Mouse (Mus musculus): Measurements from ENCODE around the gene Tex38.

Tex38 gene

GRCm38 (mm10) chr4:115780918-115781317, at the start of gene Tex38:
TSS of gene Tex38 (minus strand) at chr4:115781018.
- in situ Hi-C loops (cut with MseI, MboI), result no loop called here

DNA sequence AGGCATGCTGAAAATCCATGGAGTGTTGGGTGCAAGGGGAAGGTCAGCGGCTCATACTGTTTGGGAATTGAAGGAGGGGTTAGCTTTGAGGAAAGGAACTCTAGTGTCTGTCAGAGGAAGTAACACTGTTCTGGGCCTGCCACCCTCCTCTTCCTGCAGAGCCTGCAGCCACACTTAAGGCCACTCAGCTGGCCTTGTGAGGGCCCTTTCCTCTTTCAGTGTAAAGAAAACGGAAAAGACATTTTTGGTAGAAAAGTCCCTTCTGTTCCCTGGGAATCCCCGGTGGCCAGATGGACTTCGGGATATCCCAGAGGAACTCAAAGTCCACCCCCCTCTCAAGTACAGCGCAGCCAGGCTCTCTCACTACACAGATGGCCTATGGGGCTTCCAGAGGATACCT, 49.7 kb upstream of the Tex38 start:
- in situ Hi-C loops (cut with MseI, MboI), result no loop called here

DNA sequence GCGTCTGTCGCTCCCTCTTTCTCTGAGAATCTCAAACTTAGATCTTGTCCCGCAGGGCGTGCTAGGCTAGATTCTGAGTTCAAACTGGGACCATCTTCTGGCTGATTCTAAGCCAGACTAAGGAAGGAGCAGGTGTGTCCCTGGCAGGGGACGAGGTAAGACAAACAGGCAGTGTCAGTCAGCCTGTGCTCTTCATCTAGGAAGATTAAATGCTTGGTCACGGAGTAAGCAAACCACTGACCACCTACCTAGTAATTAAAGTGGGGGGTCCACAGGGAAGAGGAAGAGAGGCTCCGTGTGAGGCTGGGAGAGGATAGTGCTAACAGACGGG, 47.7 kb upstream of the Tex38 start:
- in situ Hi-C loops (cut with MseI, MboI), result no loop called here

DNA sequence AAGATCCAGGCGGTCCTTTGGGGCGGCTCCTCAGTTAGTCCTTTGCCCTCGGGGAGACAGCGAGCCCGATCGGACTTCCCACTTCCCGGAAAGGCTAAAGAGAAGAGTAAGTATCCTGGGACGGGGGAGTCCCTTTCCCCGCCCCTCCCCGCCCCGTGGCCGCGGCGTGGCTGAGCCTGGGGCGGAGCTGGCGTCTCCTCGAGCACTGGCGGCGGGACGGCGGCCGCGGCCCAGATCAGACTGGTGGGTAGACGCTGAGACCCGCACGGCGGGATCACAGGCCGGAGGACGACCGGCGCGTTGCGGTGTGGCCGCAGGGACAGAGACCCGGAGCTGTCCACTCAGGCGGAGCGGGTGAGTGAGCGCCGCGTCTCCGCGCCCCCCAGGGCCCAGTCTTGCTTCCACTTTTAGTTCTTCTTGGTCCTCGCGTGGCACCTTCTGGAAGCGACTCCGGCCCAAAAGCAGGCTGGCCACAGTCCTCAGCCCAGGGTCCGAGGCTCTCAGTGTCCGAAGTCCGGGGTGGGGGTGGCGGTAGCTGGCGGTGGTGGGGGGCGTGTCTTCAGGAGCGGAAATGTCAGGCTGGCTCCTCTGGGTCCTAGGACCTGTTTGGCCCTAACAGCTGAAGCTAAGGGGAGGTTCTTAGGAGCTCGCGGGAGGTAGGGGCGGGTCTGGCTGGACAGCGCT, 47.2 kb upstream of the Tex38 start, which contains the start of gene Mob3c:
TSS of gene Mob3c (plus strand) at position 205 of the 684 bp plus-strand sequence.
- in situ Hi-C loops (cut with MseI, MboI), result no loop called here

DNA sequence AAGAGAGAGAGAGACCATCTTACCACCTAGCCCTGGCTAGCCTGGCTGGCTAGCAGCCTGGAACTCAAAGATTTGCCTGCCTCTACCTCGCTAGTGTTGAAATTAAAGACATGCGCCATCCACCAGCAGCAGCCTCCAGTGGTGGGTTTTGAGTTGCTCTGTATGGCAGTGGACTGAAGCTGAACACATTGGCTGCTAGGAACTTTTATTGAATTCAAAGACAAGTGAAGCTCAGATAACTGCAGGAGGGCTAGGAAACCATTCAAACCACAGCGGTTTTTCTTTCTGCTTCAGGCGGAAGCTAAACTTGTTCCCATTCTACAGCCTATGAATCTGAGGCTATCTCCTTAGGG, 46.7 kb upstream of the Tex38 start:
- in situ Hi-C loops (cut with MseI, MboI), result no loop called here

- in situ Hi-C loops (cut with MseI, MboI), result no loop called here
Measured at GRCm38 (mm10) chr4:115827066-115827465, 46.2 kb upstream of the Tex38 start.

- in situ Hi-C loops (cut with MseI, MboI), result no loop called here
Measured at GRCm38 (mm10) chr4:115825271-115825670, 44.5 kb upstream of the Tex38 start.

- in situ Hi-C loops (cut with MseI, MboI), result no loop called here
Measured at GRCm38 (mm10) chr4:115824178-115824577, 43.4 kb upstream of the Tex38 start.

GRCm38 (mm10) chr4:115821928-115822327, 41.1 kb upstream of the Tex38 start:
- in situ Hi-C loops (cut with MseI, MboI), result no loop called here

GRCm38 (mm10) chr4:115821431-115821830, 40.6 kb upstream of the Tex38 start:
- in situ Hi-C loops (cut with MseI, MboI), result no loop called here

GRCm38 (mm10) chr4:115820944-115821343, 40.1 kb upstream of the Tex38 start:
- in situ Hi-C loops (cut with MseI, MboI), result no loop called here

DNA sequence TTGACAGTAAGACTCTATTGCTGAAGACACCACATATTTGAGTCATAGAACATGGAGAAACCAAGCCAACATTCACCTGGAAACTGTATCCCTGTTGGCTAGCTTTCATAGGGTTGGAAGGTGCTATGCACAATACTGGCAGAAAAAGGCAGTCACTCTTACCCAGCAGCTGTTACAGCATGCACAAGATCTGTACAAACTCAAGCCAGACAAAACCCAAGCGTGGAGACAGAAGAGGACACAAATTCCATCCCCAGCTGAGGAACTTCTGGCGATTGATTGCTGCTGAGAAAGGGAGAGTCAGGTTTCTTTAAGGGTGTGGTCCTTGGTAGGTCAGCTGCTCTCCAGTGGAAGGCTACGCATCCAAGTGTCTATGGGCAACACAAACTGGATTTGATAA, 39.4 kb upstream of the Tex38 start:
- in situ Hi-C loops (cut with MseI, MboI), result no loop called here

GRCm38 (mm10) chr4:115815606-115816005, 34.8 kb upstream of the Tex38 start:
- in situ Hi-C loops (cut with MseI, MboI), result no loop called here

DNA sequence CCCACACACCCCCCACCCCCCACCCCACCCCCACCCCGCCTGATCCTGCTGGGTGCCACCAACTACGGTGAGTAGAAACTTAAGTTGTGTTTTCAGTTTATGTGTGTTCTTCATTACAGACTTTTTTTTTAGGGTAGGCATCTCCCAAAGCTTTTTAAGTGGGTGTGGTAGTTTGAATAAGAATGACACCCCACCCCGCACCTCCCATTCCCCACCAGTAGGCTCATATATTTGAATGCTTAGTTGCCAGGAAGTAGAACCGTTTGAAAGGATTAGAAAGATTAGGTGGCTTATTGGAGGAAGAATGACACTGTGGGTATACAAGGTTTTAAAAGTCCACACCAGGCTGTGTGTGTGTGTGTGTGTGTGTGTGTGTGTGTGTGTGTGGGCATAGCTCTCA, 31.5 kb upstream of the Tex38 start:
- in situ Hi-C loops (cut with MseI, MboI), result no loop called here

- in situ Hi-C loops (cut with MseI, MboI), result no loop called here
Measured at GRCm38 (mm10) chr4:115799981-115800380, 19.2 kb upstream of the Tex38 start.

- in situ Hi-C loops (cut with MseI, MboI), result no loop called here
Measured at GRCm38 (mm10) chr4:115795360-115795759, 14.5 kb upstream of the Tex38 start.

DNA sequence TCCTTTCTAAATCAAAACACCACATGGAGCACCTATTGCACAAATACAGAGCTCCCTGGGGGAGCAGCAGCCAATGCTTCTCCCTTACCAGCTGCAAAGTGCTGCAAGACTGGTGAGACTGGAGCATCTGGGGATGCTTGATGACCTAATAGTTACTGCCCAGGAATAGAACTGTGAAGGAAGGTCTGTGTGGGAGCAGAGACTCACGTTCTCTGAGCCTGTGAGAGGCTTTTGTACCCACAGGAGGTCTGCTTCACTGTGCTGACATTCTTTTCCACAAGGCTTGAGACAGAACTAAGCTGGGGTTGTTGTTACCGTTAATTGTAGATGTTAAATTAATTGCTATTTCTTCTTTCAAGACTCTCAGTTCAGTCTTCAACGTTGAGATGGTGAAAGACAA, 10.0 kb upstream of the Tex38 start:
- in situ Hi-C loops (cut with MseI, MboI), result no loop called here

GRCm38 (mm10) chr4:115785511-115786034, 4.8 kb upstream of the Tex38 start:
- in situ Hi-C loops (cut with MseI, MboI), result no loop called here

GRCm38 (mm10) chr4:115784769-115785510, 4.1 kb upstream of the Tex38 start, which contains the start of gene Atpaf1:
TSS of gene Atpaf1 (plus strand) at chr4:115784812.
- in situ Hi-C loops (cut with MseI, MboI), result no loop called here

DNA sequence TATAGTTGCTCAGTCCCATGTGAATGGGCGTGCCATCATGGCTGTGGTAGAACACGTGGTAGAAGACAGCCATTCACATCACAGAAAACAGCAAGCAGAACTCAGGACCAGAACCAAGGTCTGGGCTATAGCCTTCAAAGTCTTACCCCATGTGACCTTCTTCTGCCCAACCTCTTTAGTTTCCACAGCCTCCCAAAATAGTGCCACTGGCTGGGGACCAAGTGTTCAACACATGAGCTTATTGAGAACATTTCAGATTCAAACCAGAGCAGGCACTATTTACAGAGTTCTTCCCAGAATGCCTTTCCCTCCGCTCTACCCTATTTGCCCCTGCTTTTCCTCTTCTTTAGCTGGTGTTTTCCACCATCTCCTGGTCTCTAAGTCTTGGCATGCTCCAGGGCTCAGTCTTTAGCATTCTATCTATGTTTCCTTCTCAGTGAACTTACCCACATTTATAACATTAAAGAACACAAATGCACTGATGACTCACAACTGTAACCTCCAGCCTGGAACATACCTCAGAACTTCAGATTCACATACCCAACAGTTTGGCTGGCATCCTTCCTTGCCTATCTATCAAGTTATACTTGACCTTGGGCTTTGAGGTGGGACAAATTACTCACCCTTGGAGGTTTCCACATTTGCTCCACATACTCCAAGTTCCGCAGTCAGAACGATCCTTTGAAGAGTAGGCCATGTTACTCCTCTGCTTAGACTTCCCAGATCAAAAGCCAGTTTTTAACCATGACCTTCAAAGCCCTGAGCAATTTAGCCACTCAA, 1.4 kb upstream of the Tex38 start:
- in situ Hi-C loops (cut with MseI, MboI), result no loop called here

- in situ Hi-C loops (cut with MseI, MboI), result no loop called here
Measured at GRCm38 (mm10) chr4:115780269-115780668, 549 bp downstream of the Tex38 start.

DNA sequence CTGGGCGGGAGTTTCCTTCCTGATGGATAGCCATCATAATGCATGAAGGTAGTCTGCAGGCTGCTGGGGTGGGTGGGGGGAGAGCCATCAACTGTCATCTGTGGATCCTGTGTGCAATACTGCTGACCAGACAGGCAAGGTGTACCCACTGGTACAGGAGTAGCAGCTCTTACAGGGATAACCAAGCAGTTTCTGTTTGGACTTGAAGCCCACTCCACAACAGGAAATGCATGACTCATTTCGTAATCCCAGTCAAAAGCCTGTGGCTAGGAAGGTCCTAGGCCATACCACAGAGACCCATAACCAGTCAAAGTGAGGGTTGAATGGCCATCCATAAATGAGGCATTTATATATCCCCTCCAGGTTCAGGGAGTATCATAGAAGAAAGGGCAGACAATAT, 3.2 kb downstream of the Tex38 start:
- in situ Hi-C loops (cut with MseI, MboI), result no loop called here
